Mouse (Mus musculus): ENCODE results near the gene Cryzl2. TPM values are rescaled to one million over a fixed set of nuclear protein-coding genes. Genes with fewer than 3 reads are reported as not detected.

Gene Cryzl2
- polyA plus RNA-seq, 1 experiment from 2014 or later, result 8.1 TPM

- Histone ChIP-seq H3K9ac (ENCODE audit: low read length) (no peak overlapping the region), H3K9me3 (replicated peaks; ENCODE audit: control insufficient read depth, low read length) (no peaks in the 10 kb centered on the region), H3K27ac (ENCODE audit: low read depth, low read length) (no peak overlapping the region), H3K4me2 (ENCODE audit: low read length) (no peak overlapping the region), H3K4me1 (ENCODE audit: control insufficient read depth, insufficient read depth, low read length) (peaks cover 12% of the 10 kb centered on the region; the same call in 1 of the 2 replicates), H3K27me3 (replicated peaks; ENCODE audit: control insufficient read depth, insufficient read depth, low read length) (no peaks in the 10 kb centered on the region), H3K4me3 (ENCODE audit: low read depth, low read length) (no peak overlapping the region), H3K36me3 (ENCODE audit: control insufficient read depth, insufficient read depth, low read length) (no peaks in the 10 kb centered on the region)
- DNase-seq (ENCODE audit: low spot score) (no peak), ATAC-seq (no peak)
- 90% methylated on average over 5 of the region's 5 CpGs for WGBS
These were observed 63.9 kb downstream of the Cryzl2 start for GRCm38 (mm10) chr1:157522322-157522721.

GRCm38 (mm10) chr1:157524775-157525174 is 66.4 kb downstream of the Cryzl2 start:
- H3K4me3 ChIP-seq (ENCODE audit: low read depth, low read length), result no peak overlapping the region
- H3K9me3 ChIP-seq (replicated peaks; ENCODE audit: control insufficient read depth, low read length), result no peaks in the 10 kb centered on the region
- 88% methylated on average over 7 of the region's 7 CpGs for WGBS
- no peak overlapping the region for H3K4me2 ChIP-seq (ENCODE audit: low read length)
- H3K4me1 ChIP-seq (ENCODE audit: control insufficient read depth, insufficient read depth, low read length), result no peaks in the 10 kb centered on the region
- ATAC-seq, result no peak
- DNase-seq (ENCODE audit: low spot score), result no peak
- H3K27ac ChIP-seq (ENCODE audit: low read depth, low read length), result no peak overlapping the region
- no peaks in the 10 kb centered on the region for H3K36me3 ChIP-seq (ENCODE audit: control insufficient read depth, insufficient read depth, low read length)
- H3K27me3 ChIP-seq (replicated peaks; ENCODE audit: control insufficient read depth, insufficient read depth, low read length), result no peaks in the 10 kb centered on the region
- H3K9ac ChIP-seq (ENCODE audit: low read length), result no peak overlapping the region

- no peak for DNase-seq (ENCODE audit: low spot score)
- 85% methylated on average over 16 of the region's 16 CpGs for WGBS
These were observed 67.4 kb downstream of the Cryzl2 start for GRCm38 (mm10) chr1:157525692-157526354.

GRCm38 (mm10) chr1:157526625-157527024 is 68.2 kb downstream of the Cryzl2 start:
- no peak overlapping the region for H3K27ac ChIP-seq (ENCODE audit: low read depth, low read length)
- no peaks in the 10 kb centered on the region for H3K9me3 ChIP-seq (replicated peaks; ENCODE audit: control insufficient read depth, low read length)
- no peak overlapping the region for H3K4me2 ChIP-seq (ENCODE audit: low read length)
- no peaks in the 10 kb centered on the region for H3K4me1 ChIP-seq (ENCODE audit: control insufficient read depth, insufficient read depth, low read length)
- H3K36me3 ChIP-seq (ENCODE audit: control insufficient read depth, insufficient read depth, low read length), result no peaks in the 10 kb centered on the region
- DNase-seq (ENCODE audit: low spot score), result no peak
- no peak for ATAC-seq
- H3K27me3 ChIP-seq (replicated peaks; ENCODE audit: control insufficient read depth, insufficient read depth, low read length), result no peaks in the 10 kb centered on the region
- H3K4me3 ChIP-seq (ENCODE audit: low read depth, low read length), result no peak overlapping the region
- WGBS, result 65% methylated on average over 5 of the region's 5 CpGs
- H3K9ac ChIP-seq (ENCODE audit: low read length), result no peak overlapping the region

More at GRCm38 (mm10) chr1:157525692-157526354, 67.4 kb downstream of the Cryzl2 start:
- Histone ChIP-seq H3K9me3 (replicated peaks; ENCODE audit: control insufficient read depth, low read length) (no peaks in the 10 kb centered on the region), H3K36me3 (ENCODE audit: control insufficient read depth, insufficient read depth, low read length) (no peaks in the 10 kb centered on the region), H3K27me3 (replicated peaks; ENCODE audit: control insufficient read depth, insufficient read depth, low read length) (no peaks in the 10 kb centered on the region), H3K27ac (ENCODE audit: low read depth, low read length) (no peak overlapping the region), H3K9ac (ENCODE audit: low read length) (no peak overlapping the region), H3K4me2 (ENCODE audit: low read length) (no peak overlapping the region), H3K4me3 (ENCODE audit: low read depth, low read length) (no peak overlapping the region), H3K4me1 (ENCODE audit: control insufficient read depth, insufficient read depth, low read length) (no peaks in the 10 kb centered on the region)
- ATAC-seq, result no peak

- no peak for ATAC-seq
- H3K4me2 ChIP-seq (ENCODE audit: low read length), result no peak overlapping the region
- no peaks in the 10 kb centered on the region for H3K27me3 ChIP-seq (replicated peaks; ENCODE audit: control insufficient read depth, insufficient read depth, low read length)
- DNase-seq (ENCODE audit: low spot score), result no peak
- H3K4me1 ChIP-seq (ENCODE audit: control insufficient read depth, insufficient read depth, low read length), result no peaks in the 10 kb centered on the region
- no peak overlapping the region for H3K27ac ChIP-seq (ENCODE audit: low read depth, low read length)
- 50% methylated on average over 8 of the region's 8 CpGs for WGBS
- no peak overlapping the region for H3K9ac ChIP-seq (ENCODE audit: low read length)
- no peaks in the 10 kb centered on the region for H3K36me3 ChIP-seq (ENCODE audit: control insufficient read depth, insufficient read depth, low read length)
- no peaks in the 10 kb centered on the region for H3K9me3 ChIP-seq (replicated peaks; ENCODE audit: control insufficient read depth, low read length)
- H3K4me3 ChIP-seq (ENCODE audit: low read depth, low read length), result no peak overlapping the region
These were observed 74.6 kb downstream of the Cryzl2 start for GRCm38 (mm10) chr1:157532826-157533460.

- no peak overlapping the region for H3K4me3 ChIP-seq (ENCODE audit: low read depth, low read length)
- WGBS, result 64% methylated on average over 1 of the region's 1 CpGs
- no peak for DNase-seq (ENCODE audit: low spot score)
- H3K9me3 ChIP-seq (replicated peaks; ENCODE audit: control insufficient read depth, low read length), result no peaks in the 10 kb centered on the region
- no peak for ATAC-seq
- no peak overlapping the region for H3K4me2 ChIP-seq (ENCODE audit: low read length)
- no peak overlapping the region for H3K27ac ChIP-seq (ENCODE audit: low read depth, low read length)
- H3K4me1 ChIP-seq (ENCODE audit: control insufficient read depth, insufficient read depth, low read length), result no peaks in the 10 kb centered on the region
- H3K36me3 ChIP-seq (ENCODE audit: control insufficient read depth, insufficient read depth, low read length), result no peaks in the 10 kb centered on the region
- H3K9ac ChIP-seq (ENCODE audit: low read length), result no peak overlapping the region
- no peaks in the 10 kb centered on the region for H3K27me3 ChIP-seq (replicated peaks; ENCODE audit: control insufficient read depth, insufficient read depth, low read length)
These were observed 77.2 kb downstream of the Cryzl2 start for GRCm38 (mm10) chr1:157535571-157535970.

GRCm38 (mm10) chr1:157536471-157536870 is 78.1 kb downstream of the Cryzl2 start:
- peak; percentile 87 for DNase-seq (ENCODE audit: low spot score)

GRCm38 (mm10) chr1:157537636-157538035 is 79.3 kb downstream of the Cryzl2 start:
- Histone ChIP-seq H3K4me2 (ENCODE audit: low read length) (no peak overlapping the region), H3K4me3 (ENCODE audit: low read depth, low read length) (no peak overlapping the region), H3K27ac (ENCODE audit: low read depth, low read length) (no peak overlapping the region), H3K9me3 (replicated peaks; ENCODE audit: control insufficient read depth, low read length) (no peaks in the 10 kb centered on the region), H3K27me3 (replicated peaks; ENCODE audit: control insufficient read depth, insufficient read depth, low read length) (no peaks in the 10 kb centered on the region), H3K9ac (ENCODE audit: low read length) (no peak overlapping the region), H3K36me3 (ENCODE audit: control insufficient read depth, insufficient read depth, low read length) (no peaks in the 10 kb centered on the region), H3K4me1 (ENCODE audit: control insufficient read depth, insufficient read depth, low read length) (no peaks in the 10 kb centered on the region)
- ATAC-seq (no peak), DNase-seq (ENCODE audit: low spot score) (no peak)
- WGBS, result 84% methylated on average over 5 of the region's 5 CpGs

More at GRCm38 (mm10) chr1:157536471-157536870, 78.1 kb downstream of the Cryzl2 start:
- H3K36me3 ChIP-seq (ENCODE audit: control insufficient read depth, insufficient read depth, low read length), result no peaks in the 10 kb centered on the region
- 10% methylated on average over 6 of the region's 6 CpGs for WGBS
- H3K4me3 ChIP-seq (ENCODE audit: low read depth, low read length), result no peak overlapping the region
- no peak overlapping the region for H3K27ac ChIP-seq (ENCODE audit: low read depth, low read length)
- peak; percentile 73 for ATAC-seq
- H3K4me1 ChIP-seq (ENCODE audit: control insufficient read depth, insufficient read depth, low read length), result no peaks in the 10 kb centered on the region
- H3K4me2 ChIP-seq (ENCODE audit: low read length), result no peak overlapping the region
- no peaks in the 10 kb centered on the region for H3K9me3 ChIP-seq (replicated peaks; ENCODE audit: control insufficient read depth, low read length)
- no peaks in the 10 kb centered on the region for H3K27me3 ChIP-seq (replicated peaks; ENCODE audit: control insufficient read depth, insufficient read depth, low read length)
- H3K9ac ChIP-seq (ENCODE audit: low read length), result no peak overlapping the region
